Mouse (Mus musculus) MEL (cell line): ENCODE data around the gene Nfix.

Experiments used
- CTCF ChIP-seq, 3 experiments: IDR thresholded peaks in 2 of 3; conservative IDR thresholded peaks in 1 of 3; 2 replicates each; pipeline ENCODE4 v1.5.1; 2011 to 2012; ENCODE audit warnings: low read length in 3 of 3, low read depth in 2 of 3, mild to moderate bottlenecking in 2 of 3, improper control_type of control experiment in 1 of 3, inconsistent platforms in 1 of 3, mixed read lengths in 1 of 3, moderate library complexity in 1 of 3; ENCODE audit not compliant: control insufficient read depth in 1 of 3, insufficient read depth in 1 of 3, poor library complexity in 1 of 3, severe bottlenecking in 1 of 3
- E2F4 ChIP-seq: IDR thresholded peaks from 2 replicates; pipeline ENCODE4 v1.6.1; 2011; ENCODE audit warnings: low read depth, low read length, improper control_type of control experiment, borderline replicate concordance
- EP300 ChIP-seq, 2 experiments: IDR thresholded peaks; 2 replicates each; pipeline ENCODE4 v1.6.1; 2011; ENCODE audit warnings: improper control_type of control experiment in 2 of 2, low read length in 2 of 2, low read depth in 1 of 2, mild to moderate bottlenecking in 1 of 2
- GATA1 ChIP-seq: IDR thresholded peaks from 2 replicates; pipeline ENCODE4 v1.6.1; 2011; ENCODE audit warnings: low read depth, low read length, improper control_type of control experiment
- POLR2A ChIP-seq, 2 experiments: IDR thresholded peaks; 2 replicates each; pipeline ENCODE4 v1.6.1; 2011 to 2012; ENCODE audit warnings: low read length in 2 of 2, mild to moderate bottlenecking in 2 of 2, control low read depth in 1 of 2, improper control_type of control experiment in 1 of 2, low read depth in 1 of 2, moderate library complexity in 1 of 2; ENCODE audit not compliant: control insufficient read depth in 1 of 2, insufficient read depth in 1 of 2, poor library complexity in 1 of 2
- POLR2AphosphoS2 ChIP-seq: IDR thresholded peaks from 2 replicates; pipeline ENCODE4 v1.6.1; 2011; ENCODE audit warnings: low read length, improper control_type of control experiment
- TAL1 ChIP-seq: IDR thresholded peaks from 2 replicates; pipeline ENCODE4 v1.6.1; 2012; ENCODE audit warnings: mild to moderate bottlenecking, inconsistent platforms, low read length, moderate library complexity, mixed read lengths
- TBP ChIP-seq: IDR thresholded peaks from 2 replicates; pipeline ENCODE4 v1.8.0; 2011; ENCODE audit warnings: low read depth, low read length, improper control_type of control experiment
- TCF12 ChIP-seq: IDR thresholded peaks from 2 replicates; pipeline ENCODE4 v1.6.1; 2014; ENCODE audit warnings: low read depth, mild to moderate bottlenecking, inconsistent platforms, low read length, improper control_type of control experiment, moderate library complexity

DNA sequence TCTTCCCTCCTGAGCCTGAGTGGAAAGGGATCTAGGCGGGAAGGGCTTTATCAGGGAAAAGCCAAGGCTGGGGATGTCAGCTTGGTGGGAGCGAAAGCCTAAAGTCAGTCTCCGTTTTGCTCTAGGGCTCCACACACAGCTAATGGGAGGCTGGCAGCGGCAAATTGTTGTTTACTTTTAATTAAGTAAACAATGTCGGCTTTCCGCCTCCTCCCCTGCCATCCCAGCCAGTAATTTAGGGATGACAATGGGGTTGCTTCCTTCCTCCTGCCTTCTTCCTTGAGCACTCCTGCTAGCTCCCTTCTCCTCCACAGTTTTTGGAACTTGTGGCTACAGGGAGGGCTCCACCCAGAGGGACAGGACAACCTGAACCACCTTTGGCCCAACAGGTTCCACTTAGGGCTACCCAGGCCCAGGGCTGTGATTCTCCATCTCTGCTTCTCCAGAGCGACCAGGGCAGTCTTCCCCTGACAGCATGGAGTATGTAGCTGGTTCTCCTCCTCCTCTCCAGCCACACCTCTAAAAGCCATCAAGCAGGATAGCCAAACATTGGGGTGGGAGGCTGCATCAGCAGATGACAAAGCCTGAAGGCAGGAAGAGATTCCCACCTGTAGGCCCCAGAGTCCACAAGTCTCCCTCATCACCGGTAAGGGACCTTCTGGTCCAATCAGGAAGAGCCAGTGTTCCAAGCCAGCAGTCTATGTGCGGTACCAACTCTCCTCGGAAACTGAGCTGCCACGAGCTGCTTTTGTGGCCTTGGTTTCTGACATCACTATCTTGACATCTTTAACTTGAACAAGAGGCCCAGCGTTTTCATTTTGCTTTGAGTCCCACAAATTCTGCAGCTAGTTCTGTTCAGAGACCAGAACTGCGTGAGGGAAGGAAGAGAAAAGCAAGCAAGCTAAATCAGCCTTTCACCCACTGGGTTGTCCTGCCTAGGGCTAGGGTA is 59.0 kb downstream of the Nfix start:
- TF ChIP-seq GATA1 (no peak), TCF12 (no peak), E2F4 (no peak), TAL1 (no peak), TBP (no peak), CTCF (IDR thresholded peaks at IDR 0.05 in 2 of 3, conservative IDR thresholded peaks at IDR 0.05 in 1 of 3; ENCODE audit: control insufficient read depth in 1 of 3, insufficient read depth in 1 of 3, low read depth in 2 of 3, low read length in 3 of 3, poor library complexity in 1 of 3, severe bottlenecking in 1 of 3) (no peak), POLR2A (IDR thresholded peaks at IDR 0.05; ENCODE audit: control insufficient read depth in 1 of 2, insufficient read depth in 1 of 2, low read depth in 1 of 2, low read length in 2 of 2, poor library complexity in 1 of 2) (no peak), EP300 (IDR thresholded peaks at IDR 0.05; ENCODE audit: low read depth in 1 of 2, low read length in 2 of 2) (no peak), POLR2AphosphoS2 (no peak)
